Mouse (Mus musculus) cortical plate, adult 2 months (tissue): ENCODE results near the gene Sumo1. TPM values are rescaled to one million over a fixed set of nuclear protein-coding genes. Genes with fewer than 3 reads are reported as not detected.
"Not testable (repeated sequence)": the region's sequence is repeated elsewhere in the genome, so short reads cannot be mapped to it uniquely, and the experiment has no call there.

Experiments used
- H3K27ac ChIP-seq: fragments of 200-500 bp; 2 replicates; pipeline ENCODE4 v1.5.1; 2012; ENCODE audit warnings: low read length, control low read depth, inconsistent platforms; ENCODE audit not compliant: insufficient read depth
- H3K4me1 ChIP-seq: fragments of 200-500 bp; 2 replicates; pipeline ENCODE4 v1.6.1; 2011; ENCODE audit warnings: low read length; ENCODE audit not compliant: control insufficient read depth, insufficient read depth
- H3K4me3 ChIP-seq: fragments of 200-500 bp; 2 replicates; pipeline ENCODE4 v1.5.1; 2011; ENCODE audit warnings: mild to moderate bottlenecking, low read length, control low read depth; ENCODE audit not compliant: insufficient read depth
- CTCF ChIP-seq: fragments of 200-500 bp; IDR thresholded peaks from 2 replicates; pipeline ENCODE4 v1.5.1; 2011; ENCODE audit warnings: mild to moderate bottlenecking, control low read depth, low read length; ENCODE audit not compliant: insufficient read depth; ENCODE audit errors: extremely low read depth
- POLR2A ChIP-seq: fragments of 200-500 bp; IDR thresholded peaks from 2 replicates; pipeline ENCODE4 v1.6.1; 2011; ENCODE audit warnings: mild to moderate bottlenecking, low read length, control low read depth; ENCODE audit not compliant: insufficient read depth; ENCODE audit errors: extremely low read depth
- polyA plus RNA-seq: library from polyadenylated mRNA; depleted of rRNA; stranded (reverse); fragments of >200 nt; gene quantifications from 2 replicates; pipeline ENCODE4 v1.2.3, GENCODE M21; 2012

Sumo1 gene
- polyA plus RNA-seq, 1 experiment: 113 TPM

- no peak for TF ChIP-seq POLR2A
- no peak for TF ChIP-seq CTCF
- Histone ChIP-seq H3K27ac (peak overlapping the region; percentile 24), H3K4me3 (peak overlapping the region; percentile 68), H3K4me1 (peaks cover 2% of the 10 kb centered on the region; the same call in 1 of the 2 replicates)
Measured at GRCm38 (mm10) chr1:59669962-59670630, 538 bp downstream of the Sumo1 start.

GRCm38 (mm10) chr1:59668871-59669270 lies 1.8 kb downstream of the Sumo1 start:
- Histone ChIP-seq H3K4me3 (no peak overlapping the region), H3K27ac (no peak overlapping the region), H3K4me1 (peaks cover 2% of the 10 kb centered on the region; the same call in 1 of the 2 replicates)
- TF ChIP-seq POLR2A (no peak), CTCF (no peak)

GRCm38 (mm10) chr1:59663456-59664135 lies 7.0 kb downstream of the Sumo1 start:
- H3K27ac ChIP-seq: no peak overlapping the region
- no peak overlapping the region for H3K4me3 ChIP-seq
- H3K4me1 ChIP-seq: no peaks in the 10 kb centered on the region
- TF ChIP-seq CTCF (no peak), POLR2A (no peak)

- Histone ChIP-seq H3K4me1 (no peaks in the 10 kb centered on the region; the same call in 1 of the 2 replicates), H3K4me3 (no peak overlapping the region), H3K27ac (no peak overlapping the region)
- TF ChIP-seq CTCF (no peak), POLR2A (no peak)
Measured at GRCm38 (mm10) chr1:59656244-59657171, 14.1 kb downstream of the Sumo1 start.

GRCm38 (mm10) chr1:59653243-59653911 lies 17.3 kb downstream of the Sumo1 start:
- Histone ChIP-seq H3K4me1 (no peaks in the 10 kb centered on the region; the same call in 1 of the 2 replicates), H3K27ac (no peak overlapping the region), H3K4me3 (no peak overlapping the region)
- TF ChIP-seq POLR2A (no peak), CTCF (no peak)

GRCm38 (mm10) chr1:59651201-59651819 lies 19.3 kb downstream of the Sumo1 start:
- H3K27ac ChIP-seq: no peak overlapping the region
- TF ChIP-seq CTCF (no peak), POLR2A (no peak)

GRCm38 (mm10) chr1:59646502-59646901 lies 24.1 kb downstream of the Sumo1 start:
- not testable (repeated sequence) for H3K4me3 ChIP-seq, H3K4me1 ChIP-seq, H3K27ac ChIP-seq

More at GRCm38 (mm10) chr1:59651201-59651819, 19.3 kb downstream of the Sumo1 start:
- no peak overlapping the region for H3K4me3 ChIP-seq
- no peaks in the 10 kb centered on the region; the same call in 1 of the 2 replicates for H3K4me1 ChIP-seq

- H3K4me1 ChIP-seq: no peaks in the 10 kb centered on the region
- H3K27ac ChIP-seq: no peak overlapping the region
- no peak for TF ChIP-seq POLR2A
- TF ChIP-seq CTCF: no peak
- no peak overlapping the region for H3K4me3 ChIP-seq
Measured at GRCm38 (mm10) chr1:59642488-59642887, 28.1 kb downstream of the Sumo1 start.

GRCm38 (mm10) chr1:59638371-59638770 lies 32.3 kb downstream of the Sumo1 start:
- H3K27ac ChIP-seq: no peak overlapping the region
- no peak overlapping the region for H3K4me3 ChIP-seq
- no peaks in the 10 kb centered on the region for H3K4me1 ChIP-seq
- TF ChIP-seq CTCF (no peak), POLR2A (no peak)
